Mouse (Mus musculus) limb, embryonic 10.5 days (tissue): ENCODE results near the gene AI837181. TPM values are rescaled to one million over a fixed set of nuclear protein-coding genes. Genes with fewer than 3 reads are reported as not detected.

Source experiments
- DNase-seq: peaks from one replicate; pipeline ENCODE4 v3.0.0-alpha.2; 2017; ENCODE audit warnings: low spot score
- H3K27ac ChIP-seq: fragments of 300-500 bp; sonication (generic); 2 replicates; pipeline ENCODE4 v1.5.1; 2016; ENCODE audit warnings: mild to moderate bottlenecking
- H3K27me3 ChIP-seq: fragments of 300-500 bp; sonication (generic); 2 replicates; pipeline ENCODE4 v1.6.1; 2016; ENCODE audit warnings: low read depth, mild to moderate bottlenecking; ENCODE audit not compliant: poor library complexity, severe bottlenecking
- H3K36me3 ChIP-seq: fragments of 300-500 bp; sonication (generic); 2 replicates; pipeline ENCODE4 v1.6.1; 2016; ENCODE audit warnings: mild to moderate bottlenecking, moderate library complexity
- H3K4me1 ChIP-seq: fragments of 300-500 bp; sonication (generic); 2 replicates; pipeline ENCODE4 v1.6.1; 2016
- H3K4me3 ChIP-seq: fragments of 300-500 bp; sonication (generic); 2 replicates; pipeline ENCODE4 v1.5.1; 2016; ENCODE audit warnings: mild to moderate bottlenecking, moderate library complexity
- H3K9me3 ChIP-seq: fragments of 300-500 bp; sonication (generic); replicated peaks from 2 replicates; pipeline ENCODE4 v1.6.1; 2016; ENCODE audit warnings: mild to moderate bottlenecking
- WGBS: fragments of 180-500 bp; shearing (Covaris S2); methylation state at CpG from one replicate; pipeline ENCODE4 v1.1.7; 2016; 5-methylcytosine and 5-hydroxymethylcytosine counted together
- polyA plus RNA-seq: library from polyadenylated mRNA; unstranded; fragments of >200 nt; fragmentation: Nextera tagmentation; extraction: Ambion mirVana; gene quantifications from 2 replicates; pipeline ENCODE4 v1.2.1, GENCODE M21; 2016

Gene AI837181
- polyA plus RNA-seq, 1 experiment from 2014 or later = 68.8 TPM

DNA sequence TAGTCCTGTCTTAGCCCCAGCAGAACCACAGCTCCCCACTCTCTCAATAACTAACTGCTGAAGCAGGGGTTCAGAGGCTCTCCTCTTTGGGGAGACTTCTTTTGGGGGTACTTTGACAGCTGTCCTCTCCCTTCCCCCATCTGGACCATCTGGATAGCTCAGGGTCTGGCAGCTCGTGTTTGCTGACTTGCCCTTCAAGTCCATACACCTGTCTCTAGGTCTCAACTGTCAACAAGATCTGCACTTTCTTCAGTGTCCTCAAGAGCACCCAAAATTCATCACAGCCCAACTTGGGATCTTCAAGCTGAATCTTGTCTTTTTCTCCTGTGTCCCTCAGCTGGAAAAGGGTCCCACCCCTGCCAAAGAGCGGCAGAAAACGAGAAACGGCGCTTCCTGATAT, 3.2 kb upstream of the AI837181 start:
- Histone ChIP-seq H3K9me3 (no peaks in the 10 kb centered on the region), H3K4me3 (no peak overlapping the region), H3K36me3 (peaks cover 68% of the 10 kb centered on the region), H3K4me1 (peaks cover 33% of the 10 kb centered on the region), H3K27ac (no peak overlapping the region), H3K27me3 (no peaks in the 10 kb centered on the region)
- WGBS = 89% methylated on average over 5 of the region's 5 CpGs
- DNase-seq = no peak

GRCm38 (mm10) chr19:5422267-5422666, 2.7 kb upstream of the AI837181 start:
- H3K4me1 ChIP-seq = peaks cover 34% of the 10 kb centered on the region
- no peaks in the 10 kb centered on the region for H3K9me3 ChIP-seq
- H3K27ac ChIP-seq = no peak overlapping the region
- H3K36me3 ChIP-seq = peaks cover 72% of the 10 kb centered on the region
- no peak overlapping the region for H3K4me3 ChIP-seq
- WGBS = 91% methylated on average over 10 of the region's 10 CpGs
- no peaks in the 10 kb centered on the region for H3K27me3 ChIP-seq
- no peak for DNase-seq

DNA sequence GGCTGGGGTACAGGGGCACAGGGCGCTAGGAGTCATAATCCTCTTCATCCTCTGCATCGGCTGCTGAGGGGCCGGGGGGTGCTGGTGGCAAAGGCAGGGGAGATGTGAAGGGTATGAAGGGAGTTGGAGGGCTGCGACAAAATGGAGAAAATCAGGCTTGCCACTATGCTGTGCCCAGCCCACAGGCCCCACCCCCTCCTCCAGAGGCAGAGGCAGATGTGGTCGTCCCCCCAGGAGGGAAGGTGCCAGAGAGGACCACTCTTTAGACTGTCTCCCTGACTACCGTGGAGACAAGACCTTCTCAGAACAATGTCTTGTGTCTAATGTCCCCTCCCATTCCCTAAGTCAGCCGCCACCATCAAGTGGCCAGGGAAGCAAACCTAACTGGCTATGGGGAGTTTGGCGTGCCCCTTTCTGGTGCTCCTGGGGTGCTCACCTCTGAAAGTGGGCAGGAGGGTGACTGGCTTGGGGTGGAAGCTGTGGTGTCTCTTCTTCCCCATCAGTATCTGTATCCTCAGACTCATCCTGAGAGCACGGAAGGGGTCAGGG, 2.0 kb upstream of the AI837181 start:
- peaks cover 69% of the 10 kb centered on the region for H3K36me3 ChIP-seq
- peak overlapping the region; percentile 97; the same call in 1 of the 2 replicates for H3K27ac ChIP-seq
- H3K4me1 ChIP-seq = peaks cover 37% of the 10 kb centered on the region
- peak overlapping the region; percentile 90 for H3K4me3 ChIP-seq
- H3K9me3 ChIP-seq = no peaks in the 10 kb centered on the region
- no peak for DNase-seq
- H3K27me3 ChIP-seq = no peaks in the 10 kb centered on the region
- WGBS = 85% methylated on average over 9 of the region's 9 CpGs

- peak overlapping the region; percentile 97 for H3K27ac ChIP-seq
- H3K27me3 ChIP-seq = no peaks in the 10 kb centered on the region
- peaks cover 39% of the 10 kb centered on the region for H3K4me1 ChIP-seq
- DNase-seq = no peak
- H3K4me3 ChIP-seq = peak overlapping the region; percentile 90
- H3K36me3 ChIP-seq = peaks cover 68% of the 10 kb centered on the region
- 64% methylated on average over 12 of the region's 12 CpGs for WGBS
- no peaks in the 10 kb centered on the region for H3K9me3 ChIP-seq
Measured at GRCm38 (mm10) chr19:5423561-5423960, 1.4 kb upstream of the AI837181 start.

- WGBS = 1% methylated on average over 46 of the region's 48 CpGs
Measured at GRCm38 (mm10) chr19:5424092-5424781, 707 bp upstream of the AI837181 start.

DNA sequence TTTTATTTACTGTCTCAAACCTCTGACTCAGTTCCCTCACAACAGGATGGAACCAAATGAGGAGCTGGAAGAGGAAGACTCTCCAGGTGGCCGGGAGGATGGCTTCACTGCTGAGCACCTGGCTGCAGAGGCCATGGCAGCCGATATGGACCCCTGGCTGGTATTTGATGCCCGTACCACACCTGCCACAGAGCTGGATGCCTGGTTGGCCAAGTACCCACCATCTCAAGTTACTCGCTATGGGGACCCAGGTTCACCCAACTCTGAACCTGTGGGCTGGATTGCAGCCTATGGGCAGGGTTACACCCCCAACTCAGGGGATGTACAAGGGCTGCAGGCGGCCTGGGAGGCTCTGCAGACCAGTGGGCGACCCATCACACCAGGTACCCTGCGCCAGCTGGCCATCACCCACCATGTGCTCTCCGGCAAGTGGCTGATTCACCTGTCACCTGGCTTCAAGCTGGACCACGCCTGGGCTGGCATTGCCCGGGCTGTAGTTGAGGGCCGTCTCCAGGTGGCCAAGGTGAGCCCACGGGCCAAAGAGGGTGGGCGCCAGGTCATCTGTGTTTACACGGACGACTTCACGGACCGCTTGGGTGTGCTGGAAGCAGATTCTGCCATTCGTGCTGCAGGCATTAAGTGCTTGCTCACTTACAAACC, 1.1 kb downstream of the AI837181 start:
- 92% methylated on average over 18 of the region's 18 CpGs for WGBS
- Histone ChIP-seq H3K9me3 (no peaks in the 10 kb centered on the region), H3K36me3 (peaks cover 54% of the 10 kb centered on the region), H3K4me1 (peaks cover 39% of the 10 kb centered on the region), H3K27me3 (no peaks in the 10 kb centered on the region), H3K4me3 (peak overlapping the region; percentile 90), H3K27ac (peak overlapping the region; percentile 97)
- DNase-seq = no peak

More at GRCm38 (mm10) chr19:5424092-5424781, 707 bp upstream of the AI837181 start:
- peaks cover 70% of the 10 kb centered on the region for H3K36me3 ChIP-seq
- H3K4me1 ChIP-seq = peaks cover 39% of the 10 kb centered on the region
- H3K27ac ChIP-seq = peak overlapping the region; percentile 97
- peak overlapping the region; percentile 90 for H3K4me3 ChIP-seq
- no peak for DNase-seq
- H3K9me3 ChIP-seq = no peaks in the 10 kb centered on the region
- no peaks in the 10 kb centered on the region for H3K27me3 ChIP-seq

GRCm38 (mm10) chr19:5426640-5427290, 1.8 kb downstream of the AI837181 start:
- Histone ChIP-seq H3K36me3 (peaks cover 47% of the 10 kb centered on the region), H3K27me3 (no peaks in the 10 kb centered on the region), H3K4me3 (peak overlapping the region; percentile 90), H3K9me3 (no peaks in the 10 kb centered on the region), H3K27ac (peak overlapping the region; percentile 56), H3K4me1 (peaks cover 39% of the 10 kb centered on the region)
- no peak for DNase-seq
- 93% methylated on average over 13 of the region's 13 CpGs for WGBS

DNA sequence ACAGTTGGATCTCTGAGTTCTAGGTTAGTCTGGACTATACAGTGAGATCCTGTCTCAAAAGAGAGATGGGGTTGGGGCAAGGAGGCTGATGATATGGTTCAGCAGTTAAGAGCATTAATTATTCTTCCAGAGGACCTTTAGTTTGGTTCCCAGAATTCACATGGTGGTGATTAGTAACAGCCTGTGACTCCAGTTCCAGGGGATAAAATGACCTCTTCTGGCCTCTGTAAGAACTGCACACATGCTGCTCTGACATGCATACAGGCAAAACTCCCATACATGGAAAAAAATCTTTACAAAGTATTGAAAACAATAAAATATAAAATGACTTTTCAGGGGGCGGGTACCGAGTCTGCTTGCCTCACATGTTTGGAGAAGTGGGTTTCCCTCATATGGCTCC, 3.1 kb downstream of the AI837181 start:
- Histone ChIP-seq H3K27me3 (no peaks in the 10 kb centered on the region), H3K27ac (no peak overlapping the region), H3K36me3 (peaks cover 34% of the 10 kb centered on the region), H3K4me3 (no peak overlapping the region), H3K4me1 (peaks cover 35% of the 10 kb centered on the region), H3K9me3 (no peaks in the 10 kb centered on the region)
- DNase-seq = no peak
- WGBS = 86% methylated on average over 2 of the region's 2 CpGs

- Histone ChIP-seq H3K27ac (no peak overlapping the region), H3K4me3 (no peak overlapping the region), H3K27me3 (no peaks in the 10 kb centered on the region), H3K36me3 (peaks cover 29% of the 10 kb centered on the region), H3K9me3 (no peaks in the 10 kb centered on the region), H3K4me1 (peaks cover 35% of the 10 kb centered on the region)
- WGBS = 87% methylated on average over 4 of the region's 4 CpGs
- DNase-seq = no peak
Measured at GRCm38 (mm10) chr19:5429219-5429618, 4.3 kb downstream of the AI837181 start.

- 79% methylated on average over 8 of the region's 8 CpGs for WGBS
- Histone ChIP-seq H3K27me3 (no peaks in the 10 kb centered on the region), H3K27ac (0 out of 2 replicates have a peak overlapping the region, but pooled peaks have one; percentile 14), H3K36me3 (peaks cover 29% of the 10 kb centered on the region), H3K9me3 (no peaks in the 10 kb centered on the region), H3K4me3 (no peak overlapping the region), H3K4me1 (peaks cover 40% of the 10 kb centered on the region)
- no peak for DNase-seq
Measured at GRCm38 (mm10) chr19:5429806-5430205, 4.9 kb downstream of the AI837181 start.

DNA sequence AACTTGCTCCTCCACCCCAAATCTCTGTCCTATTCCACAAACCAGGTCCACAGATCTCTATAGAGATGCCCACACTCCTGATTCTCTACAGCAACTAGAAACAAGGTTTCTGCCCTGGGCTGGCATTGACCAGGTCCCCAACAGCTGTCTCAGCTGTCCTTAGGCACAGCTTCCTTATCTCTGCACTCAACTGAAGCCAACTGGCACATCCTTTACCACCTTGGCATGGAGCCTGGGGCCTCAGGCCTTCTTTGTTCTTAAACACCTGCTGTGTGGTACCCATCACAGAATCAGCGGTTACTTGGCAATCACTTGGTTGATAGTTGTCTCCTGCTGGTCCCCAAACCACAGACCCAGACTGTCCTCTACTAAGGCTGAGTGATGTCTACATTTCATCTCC, 5.5 kb downstream of the AI837181 start:
- Histone ChIP-seq H3K36me3 (peaks cover 29% of the 10 kb centered on the region), H3K4me3 (no peak overlapping the region), H3K27ac (no peak overlapping the region), H3K4me1 (peaks cover 42% of the 10 kb centered on the region), H3K27me3 (no peaks in the 10 kb centered on the region), H3K9me3 (no peaks in the 10 kb centered on the region)
- DNase-seq = no peak
- 88% methylated on average over 1 of the region's 1 CpGs for WGBS

DNA sequence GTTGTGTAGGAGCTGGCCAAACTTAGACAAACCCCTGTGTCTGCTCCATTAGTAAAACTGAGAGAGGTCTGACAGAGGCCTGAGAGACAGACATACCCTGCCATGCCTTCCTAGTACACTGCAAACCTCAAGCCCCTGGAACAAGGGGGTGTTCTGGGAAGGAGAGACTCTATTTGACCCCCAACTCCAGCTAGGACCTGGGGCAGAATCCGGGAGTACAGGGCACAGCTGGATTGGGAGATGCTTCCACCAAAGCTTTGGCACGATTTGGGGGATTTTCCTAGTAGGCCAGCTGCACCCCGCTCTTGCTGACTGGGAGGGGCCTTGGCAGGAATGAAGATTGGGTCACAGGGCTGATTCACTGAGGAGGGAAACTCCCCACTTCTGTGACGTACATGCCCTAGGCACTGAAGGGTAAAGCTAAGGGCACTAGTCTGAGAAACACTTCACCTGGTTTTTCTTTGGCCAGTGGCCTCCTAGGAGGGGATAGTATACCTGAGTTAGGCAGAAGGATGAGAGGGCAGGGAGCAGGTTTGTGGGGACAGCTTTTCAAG, 7.0 kb downstream of the AI837181 start:
- DNase-seq = no peak
- Histone ChIP-seq H3K36me3 (peaks cover 18% of the 10 kb centered on the region), H3K27ac (no peak overlapping the region), H3K27me3 (no peaks in the 10 kb centered on the region), H3K9me3 (no peaks in the 10 kb centered on the region), H3K4me3 (no peak overlapping the region), H3K4me1 (peaks cover 30% of the 10 kb centered on the region)
- WGBS = 84% methylated on average over 4 of the region's 4 CpGs
